ENCODE assay signal across 26 mouse cellular contexts in genomic region chr15:87369381-87369780, GRCm38 (mm10).
A peak's percentile ranks its signal among the peaks of the same experiment; 100 is the strongest.
DNase-seq lines count a peak whose midpoint lies in the region; ATAC-seq lines count a peak whose summit lies in the region.
"Had no signal": no experiment of that assay in that cellular context is flagged by ENCODE, and none has a peak within 500 bp of the region (broad histone marks: within the 10 kb centered on the region; RNA-seq: fewer than 3 reads in every experiment).

No protein-coding gene starts in this region.

- DNase-seq in cerebellum, adult 11-12 months, result peak; percentile 54
- DNase-seq in CD4-positive helper T cell, adult 2 months (ENCODE audit: low read depth, low spot score), result peak; percentile 3
- peak; percentile 15 for DNase-seq in brain, adult 2 months (ENCODE audit: low read depth, low spot score)
- DNase-seq in cerebellum, adult 9-11 months, result peak; percentile 58
- DNase-seq in thymus, postnatal 10 days (ENCODE audit: low spot score in 2 of 2), result no peak
- DNase-seq in heart, adult 8-10 months (ENCODE audit: low spot score), result no peak
- no peak for DNase-seq in spleen, adult 12 weeks (ENCODE audit: low spot score)
- DNase-seq: adrenal gland, adult 8-10 months; adrenal gland, postnatal 25 days; B cell, adult 2 months; embryo, embryonic 11 days; forebrain, postnatal 0 days; gastrocnemius, adult 2 months; gastrocnemius, postnatal 14 days; heart, adult 11 months; heart, postnatal 14 days; heart, postnatal 4 days; kidney, adult 18-20 months; kidney, adult 9 months had no signal

- ATAC-seq in cerebellum, adult (ENCODE audit: insufficient number of reproducible peaks, low FRiP score, low TSS enrichment), result no peak
- ATAC-seq: activated CD4-positive, CD25-positive, alpha-beta regulatory T cell, adult 4 months; CD4-positive, CD25-positive, alpha-beta regulatory T cell, adult 4 months; forebrain, embryonic 14.5 days; forebrain, postnatal 0 days; hindbrain, postnatal 0 days; inflammation-experienced regulatory T-cells, adult 6 months; intestine, embryonic 16.5 days had no signal

Comparison
In these comparisons a context has a peak if more than half of its experiments do, and no peak if none do; other contexts are left out.
1. DNase-seq: peak in cerebellum, adult 11-12 months (single experiment), CD4-positive helper T cell, adult 2 months (single experiment), brain, adult 2 months (single experiment) and cerebellum, adult 9-11 months (single experiment); none in thymus, postnatal 10 days (0 of 2), heart, adult 8-10 months (single experiment) and spleen, adult 12 weeks (single experiment).